Mouse (Mus musculus) spleen, postnatal 10 days (tissue): ENCODE measurements around the gene Klhl42.

Experiments used
- DNase-seq, 2 experiments: peaks; one replicate each; pipeline ENCODE4 v3.0.0; 2021 to 2022; ENCODE audit warnings: low spot score in 2 of 2

Gene Klhl42

DNA sequence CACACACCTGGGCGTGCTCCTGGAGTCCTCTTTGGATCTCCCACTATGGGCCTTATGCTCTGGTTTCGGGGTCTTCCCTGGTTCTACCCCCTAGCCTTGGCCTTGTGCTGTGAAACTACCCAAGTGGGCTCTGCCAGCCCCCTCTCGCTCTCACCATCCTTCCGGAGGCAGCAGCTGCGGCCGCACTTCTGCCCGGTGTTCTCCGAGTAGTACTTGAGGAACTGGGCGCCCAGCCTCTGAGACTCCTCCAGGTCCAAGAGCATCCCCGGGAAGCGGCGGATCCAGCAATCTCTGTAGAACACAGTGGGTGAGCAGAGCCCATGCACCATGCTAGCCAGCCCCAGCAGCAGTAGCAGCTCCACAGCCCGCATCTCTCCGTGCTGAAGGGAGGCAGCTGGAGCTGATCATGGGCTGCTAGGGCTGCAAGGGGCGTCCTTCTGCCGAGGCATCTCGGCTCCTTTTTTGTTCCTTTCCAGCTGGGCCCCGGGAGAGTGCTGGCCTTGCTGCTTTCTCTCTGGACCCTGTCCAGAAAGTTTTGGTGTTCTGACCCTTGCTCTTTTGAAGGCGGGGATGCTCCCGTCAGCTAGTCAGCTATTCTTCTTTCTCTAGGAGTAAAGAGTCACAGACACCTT, 4.5 kb upstream of the Klhl42 start, which contains the start of gene Mansc4:
Gene Mansc4 (minus strand): TSS at position 439 of the 632 bp plus-strand sequence.
- no peak for DNase-seq

DNA sequence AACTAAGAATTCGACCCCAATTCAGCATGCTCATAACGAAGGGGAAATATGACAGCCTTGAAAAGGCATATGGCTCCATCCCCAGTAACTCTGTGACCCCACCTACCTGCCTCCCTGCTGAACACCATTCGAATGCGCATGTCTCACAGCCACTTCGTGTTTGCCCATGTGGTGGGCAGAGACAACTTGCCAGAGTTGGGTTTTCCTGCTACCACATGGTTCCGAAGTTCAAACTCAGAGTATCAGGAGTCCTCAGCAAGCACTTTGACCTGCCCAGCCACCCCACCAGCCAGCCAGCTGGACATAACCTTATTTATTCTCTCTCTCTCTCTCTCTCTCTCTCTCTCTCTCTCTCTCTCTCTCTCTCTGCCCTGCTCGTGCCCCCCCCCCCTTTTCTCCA, 3.4 kb upstream of the Klhl42 start:
- DNase-seq: no peak

DNA sequence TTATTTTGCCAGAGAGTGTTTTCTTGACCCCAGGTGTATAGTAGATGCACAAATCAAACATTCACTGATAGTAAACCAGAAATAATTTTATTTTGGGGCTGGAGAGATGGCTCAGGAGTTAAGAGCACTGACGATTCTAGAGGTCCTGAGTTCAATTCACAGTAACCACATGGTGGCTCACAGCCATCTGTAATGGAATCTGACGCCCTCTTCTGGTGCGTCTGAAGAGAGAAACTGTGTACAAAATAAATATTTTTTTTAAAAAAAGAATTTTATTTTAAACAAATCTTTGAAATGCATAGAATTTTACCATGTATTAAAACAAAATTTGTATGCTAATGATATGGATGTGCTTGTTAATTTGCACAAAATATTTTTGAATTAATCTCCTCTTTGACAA, 2.7 kb upstream of the Klhl42 start:
- no peak for DNase-seq

DNA sequence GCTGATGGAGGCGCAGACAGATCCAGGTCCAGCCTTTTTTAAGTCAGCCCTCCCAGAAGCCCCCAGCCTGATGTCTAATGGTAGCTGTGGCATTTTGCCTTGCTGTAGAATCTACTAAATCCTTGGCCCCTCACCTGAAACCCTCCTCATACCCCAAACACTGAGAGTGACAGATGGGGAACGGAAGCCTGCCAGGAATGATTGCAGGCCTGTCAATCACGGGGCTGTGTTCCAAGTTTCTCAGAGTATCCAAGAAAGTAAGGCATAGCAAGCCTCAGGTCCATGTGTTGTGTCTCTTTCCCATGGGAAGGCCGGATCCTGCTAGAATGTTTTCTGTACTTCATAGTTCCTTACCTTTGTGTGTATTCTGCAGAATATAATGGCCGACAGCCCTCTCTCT, 988 bp upstream of the Klhl42 start:
- DNase-seq: no peak

DNA sequence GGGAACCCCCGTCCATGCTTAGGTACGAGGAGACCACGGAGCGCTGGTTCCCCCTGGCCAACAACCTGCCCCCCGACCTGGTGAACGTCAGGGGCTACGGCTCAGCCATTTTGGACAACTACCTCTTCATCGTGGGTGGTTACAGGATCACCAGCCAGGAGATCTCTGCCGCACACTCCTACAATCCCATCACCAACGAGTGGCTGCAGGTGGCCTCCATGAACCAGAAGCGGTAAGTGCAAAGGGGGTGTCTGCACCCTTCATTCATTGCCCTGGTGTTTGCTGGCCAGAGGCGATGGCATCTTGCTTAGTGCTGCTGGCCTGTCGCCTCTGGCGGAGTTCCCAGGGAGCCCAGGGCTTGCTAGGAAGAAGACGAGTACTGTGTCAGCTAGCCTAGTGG, 957 bp downstream of the Klhl42 start:
- peak in 1 of 2 experiments; percentile 36 for DNase-seq

DNA sequence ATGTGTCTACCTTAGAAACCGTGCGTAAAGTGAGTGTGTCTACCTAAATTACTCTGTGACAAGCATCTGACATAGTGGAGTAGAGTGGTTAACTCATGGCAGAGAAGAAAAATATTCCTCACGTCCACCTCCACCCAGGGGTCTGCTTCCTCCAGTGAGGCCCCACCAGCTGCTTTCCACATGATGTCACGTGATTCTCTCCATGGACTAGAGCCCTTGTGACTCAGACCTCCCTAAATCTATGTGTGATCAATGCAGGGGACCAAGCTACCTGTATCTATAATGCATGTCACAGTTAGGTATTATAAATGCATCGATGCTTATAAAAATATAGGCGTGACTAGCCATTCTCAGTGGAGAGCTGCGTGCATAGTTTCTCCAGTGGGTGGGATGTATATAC, 3.6 kb downstream of the Klhl42 start:
- DNase-seq: no peak

DNA sequence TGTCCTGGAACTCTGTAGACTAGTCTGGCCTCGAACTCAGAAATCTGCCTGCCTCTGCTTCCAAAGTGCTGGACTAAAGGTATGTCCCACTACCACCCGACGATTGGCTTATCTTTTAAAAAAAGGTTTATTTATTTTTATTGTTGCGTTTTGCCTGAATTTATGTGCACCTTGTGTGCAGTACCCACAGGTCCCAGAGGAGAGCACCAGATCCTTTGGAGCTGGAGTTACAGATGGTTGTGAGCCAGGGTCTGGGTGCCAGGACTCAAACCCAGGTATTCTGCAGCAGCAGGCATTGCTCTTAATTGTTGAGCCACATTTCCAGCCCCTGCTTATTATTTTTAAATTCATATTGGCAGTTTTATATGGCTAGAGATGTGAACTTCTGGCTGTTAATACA, 4.9 kb downstream of the Klhl42 start:
- DNase-seq: no peak

DNA sequence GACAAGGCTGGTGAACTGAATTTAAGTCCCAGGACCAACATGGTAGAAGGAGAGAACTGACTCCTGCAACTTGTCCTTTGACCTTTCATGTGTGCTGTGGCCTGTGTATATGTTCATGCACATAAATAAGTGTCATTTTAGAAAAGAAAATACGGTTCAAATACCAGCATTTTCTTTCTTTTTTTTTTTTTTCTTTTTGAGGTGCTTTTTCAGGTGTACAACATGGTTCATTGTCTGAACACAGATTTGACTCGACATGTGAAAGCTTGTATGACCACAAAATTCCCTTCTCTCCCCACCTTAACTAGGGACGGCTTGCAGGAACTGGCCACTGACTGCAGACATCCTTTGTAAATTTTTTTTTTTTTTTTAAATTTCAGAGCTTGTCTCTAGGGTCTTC, 5.8 kb downstream of the Klhl42 start:
- no peak for DNase-seq

DNA sequence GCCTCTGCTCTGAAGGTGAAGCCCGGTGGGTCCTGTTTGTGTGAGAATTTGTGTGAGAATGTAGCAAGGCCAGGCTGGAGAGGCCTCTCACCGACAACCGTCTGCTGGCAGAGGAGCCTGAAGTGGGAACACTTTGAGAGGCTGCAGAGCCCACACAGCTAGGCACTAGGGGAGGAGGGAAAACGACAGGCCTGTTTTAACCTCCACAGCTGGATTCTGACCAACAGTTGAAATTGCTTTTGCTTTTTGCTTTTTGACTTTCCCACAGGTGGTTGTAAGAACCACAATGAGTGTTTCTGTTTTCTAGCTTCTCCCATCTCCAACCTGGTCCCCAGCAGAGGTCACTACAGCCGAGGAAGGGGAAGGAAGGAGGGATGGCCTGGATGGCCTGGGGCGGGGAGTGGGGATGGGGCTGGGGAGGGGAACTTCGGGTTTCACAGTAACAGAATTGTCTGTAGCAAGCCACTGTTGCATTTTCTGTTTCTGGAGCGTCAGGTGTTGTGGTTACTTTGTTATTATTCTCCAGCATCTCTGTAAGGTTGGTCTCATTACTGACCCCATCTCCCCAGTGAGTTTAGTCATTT, 6.3 kb downstream of the Klhl42 start:
- DNase-seq: peak in 1 of 2 experiments; percentile 13

DNA sequence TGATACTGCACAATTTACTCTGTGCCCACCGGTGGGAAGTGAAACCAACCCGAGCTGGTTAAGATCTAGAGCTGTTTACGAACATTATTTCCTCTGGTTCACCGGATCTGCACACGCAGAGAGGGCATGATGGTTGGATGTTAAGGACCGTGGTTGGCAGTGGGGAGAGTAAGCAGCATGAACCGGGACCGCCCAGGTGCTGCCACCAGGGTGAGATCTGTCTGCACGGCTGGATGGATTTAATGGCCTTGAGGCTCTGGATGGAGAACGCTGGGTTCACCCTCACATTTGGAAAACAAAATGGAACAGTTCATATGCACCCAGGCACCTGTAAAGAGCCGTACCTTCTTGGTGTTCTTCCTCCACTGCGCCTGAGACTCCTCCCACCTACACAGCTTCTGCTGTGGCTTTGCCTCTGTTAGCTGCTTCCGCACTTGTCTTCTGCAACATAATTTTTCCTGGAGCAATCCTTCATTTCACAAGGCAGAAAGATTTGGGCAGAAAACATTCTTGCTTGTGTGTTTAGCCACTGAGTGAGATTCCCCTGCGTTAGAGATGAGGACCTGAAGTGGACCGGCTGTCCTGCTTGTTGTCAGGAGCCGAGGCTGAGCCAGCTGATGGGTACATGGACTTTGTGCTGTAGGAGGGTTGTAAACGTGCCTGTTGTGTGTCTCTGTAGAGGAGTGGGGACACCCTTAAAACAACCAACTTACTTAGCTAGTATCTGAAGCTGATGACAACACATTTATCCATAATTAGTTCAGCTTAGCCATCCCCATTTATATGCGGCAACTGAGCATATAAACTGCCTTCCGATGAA, 8.5 kb downstream of the Klhl42 start:
- DNase-seq: peak; percentile 14 to 53

DNA sequence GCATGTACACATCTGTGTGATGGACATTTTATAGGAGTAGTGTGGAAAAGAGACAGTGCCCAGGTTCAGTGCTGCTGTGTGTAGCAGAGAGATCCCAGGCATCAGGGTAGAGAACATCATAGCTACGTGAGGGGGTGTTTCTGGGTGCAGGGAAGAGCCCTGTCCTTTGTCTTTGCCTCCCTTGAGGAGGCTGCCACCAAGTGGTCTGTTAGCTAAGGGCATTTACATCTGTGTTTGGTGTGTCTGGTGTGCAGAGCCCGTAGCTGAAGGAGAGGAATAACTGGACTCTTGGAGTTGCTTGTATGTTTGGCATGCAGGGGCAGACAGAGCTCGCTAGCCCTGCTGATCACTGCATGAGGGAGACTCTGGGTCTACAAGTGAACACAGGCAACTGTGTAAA, 11.1 kb downstream of the Klhl42 start:
- DNase-seq: no peak

DNA sequence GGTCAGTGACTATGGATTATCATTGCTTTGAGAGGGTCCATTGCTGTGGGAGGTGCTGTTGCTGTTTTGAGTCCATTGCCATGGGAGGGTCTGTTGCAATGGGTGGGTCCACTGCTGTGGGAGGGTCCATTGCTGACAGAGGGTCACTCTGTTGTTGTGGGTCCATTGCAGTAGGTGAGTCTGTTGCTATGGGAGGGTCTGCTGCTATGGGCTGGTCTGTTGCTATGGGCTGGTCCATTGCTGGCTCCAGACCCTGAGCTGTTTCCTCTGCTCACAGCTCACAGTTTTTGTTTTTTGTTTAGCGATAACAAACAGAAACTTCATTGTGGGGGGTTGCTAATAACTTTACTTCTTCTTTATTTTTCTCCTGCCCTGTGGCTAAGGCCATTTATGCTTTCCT, 14.3 kb downstream of the Klhl42 start:
- no peak for DNase-seq

DNA sequence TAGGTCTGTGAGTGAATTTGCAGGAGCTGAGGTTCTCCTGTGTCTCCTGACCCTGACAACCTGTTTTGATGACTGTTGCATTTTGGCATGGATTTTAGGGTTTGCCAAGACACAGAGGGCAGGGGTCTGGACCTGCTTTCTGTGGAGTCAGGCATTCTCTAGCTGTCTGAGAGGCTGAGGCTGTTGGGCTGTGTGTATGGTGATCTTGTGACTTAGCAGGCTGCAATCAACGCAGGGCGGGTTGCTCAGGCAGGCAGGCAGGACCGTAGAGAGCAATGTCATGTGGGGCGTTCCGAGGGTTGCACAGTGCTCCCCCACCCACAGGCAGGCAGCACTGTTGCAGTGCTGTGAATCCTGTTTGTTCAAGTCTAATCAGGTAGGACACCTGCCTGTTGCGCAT, 15.5 kb downstream of the Klhl42 start:
- DNase-seq: no peak

DNA sequence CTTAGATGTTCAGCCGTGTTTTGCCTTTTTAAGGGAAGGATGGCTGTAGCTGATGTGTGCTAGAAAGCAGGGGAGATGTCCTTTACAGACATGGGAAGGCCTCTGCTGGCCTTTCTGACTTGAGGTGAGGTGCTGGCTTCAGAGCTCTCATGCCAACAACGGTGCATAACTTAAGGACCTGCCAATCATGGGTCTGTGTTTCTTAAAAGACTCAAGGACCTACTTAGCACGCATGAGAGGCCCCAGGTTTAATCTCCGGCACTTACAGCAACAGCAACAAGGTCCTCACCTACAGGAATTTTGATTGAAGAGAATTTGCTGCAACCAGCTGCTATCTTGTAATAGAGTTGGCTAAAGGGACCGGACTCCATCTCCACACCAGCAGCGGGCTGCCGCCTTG, 18.1 kb downstream of the Klhl42 start:
- no peak for DNase-seq

DNA sequence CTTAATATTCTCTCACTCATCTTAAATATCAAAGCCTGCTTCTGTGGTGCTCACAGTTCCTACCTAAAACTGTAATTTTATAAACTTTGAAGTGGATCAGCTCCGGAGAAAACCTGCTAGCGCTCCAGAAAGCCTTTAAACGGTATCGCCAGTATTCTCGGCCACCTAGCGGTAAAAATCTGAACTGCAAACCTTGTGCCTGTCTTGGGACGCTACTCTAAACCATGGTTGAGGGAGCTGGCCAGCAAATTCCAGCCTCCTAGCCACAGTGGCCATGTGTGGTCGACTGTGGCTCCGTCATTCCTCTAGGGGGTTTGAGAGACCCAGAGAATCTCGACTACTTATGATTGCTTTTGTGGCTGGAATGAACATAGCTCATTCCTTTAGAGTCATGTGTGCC, 25.4 kb downstream of the Klhl42 start:
- DNase-seq: peak; percentile 67 to 84

DNA sequence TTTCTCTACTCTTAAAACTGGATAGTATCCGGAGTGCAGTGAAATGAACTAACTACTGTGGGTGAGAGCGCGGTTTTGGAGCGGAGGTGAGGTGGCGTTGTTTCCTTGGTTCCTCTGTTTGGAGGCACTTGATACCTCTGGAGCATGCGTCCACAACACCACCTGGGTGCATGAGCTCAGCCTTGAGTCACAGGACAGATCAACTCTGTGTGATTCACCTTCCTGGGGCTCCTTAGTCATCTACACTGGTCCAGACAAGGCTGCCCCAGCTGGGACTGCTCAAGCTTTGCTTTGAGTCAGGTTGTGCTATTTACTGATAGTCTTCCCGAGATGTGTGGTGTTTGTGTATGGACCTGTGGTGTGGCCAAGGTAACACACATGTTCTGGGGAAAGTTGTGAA, 26.6 kb downstream of the Klhl42 start:
- DNase-seq: no peak

DNA sequence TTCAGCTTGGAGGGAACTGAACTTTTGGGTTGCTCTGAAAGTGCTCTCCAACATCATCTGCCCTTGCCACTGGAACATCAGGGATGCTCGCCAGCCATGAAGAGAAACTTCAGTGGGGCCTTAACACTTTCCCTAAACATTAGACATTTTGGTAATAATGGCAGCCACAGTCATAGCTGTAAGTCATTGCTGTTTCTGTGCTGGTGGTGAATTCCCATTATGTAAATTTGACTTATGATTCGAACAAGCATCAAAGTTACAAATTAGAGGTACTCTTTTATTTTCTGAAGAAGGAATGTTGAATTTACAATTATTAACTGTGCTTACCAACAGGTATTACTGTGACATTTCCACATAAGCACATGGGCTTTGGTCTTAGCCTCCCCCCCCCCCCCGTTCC, 27.0 kb downstream of the Klhl42 start:
- DNase-seq: no peak

DNA sequence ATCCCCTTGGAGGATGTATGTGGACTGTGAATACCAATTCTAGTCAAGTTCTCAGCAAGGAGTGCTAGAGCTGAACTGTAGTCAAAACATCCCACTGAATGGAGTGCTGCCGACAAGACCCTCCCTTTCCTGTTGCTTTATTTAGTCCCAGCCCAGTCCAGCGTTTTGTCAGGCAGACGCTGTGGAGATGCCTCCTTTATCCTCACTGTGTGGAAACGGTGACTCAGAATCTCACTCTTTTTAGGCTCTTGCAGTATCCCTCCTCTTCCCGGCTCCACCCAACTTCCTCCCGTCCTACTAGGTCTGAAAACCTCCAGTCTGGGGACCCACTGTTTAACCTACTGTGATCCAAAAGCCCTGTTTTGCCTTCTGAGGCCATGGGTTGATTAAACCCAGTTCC, 30.1 kb downstream of the Klhl42 start:
- no peak for DNase-seq

DNA sequence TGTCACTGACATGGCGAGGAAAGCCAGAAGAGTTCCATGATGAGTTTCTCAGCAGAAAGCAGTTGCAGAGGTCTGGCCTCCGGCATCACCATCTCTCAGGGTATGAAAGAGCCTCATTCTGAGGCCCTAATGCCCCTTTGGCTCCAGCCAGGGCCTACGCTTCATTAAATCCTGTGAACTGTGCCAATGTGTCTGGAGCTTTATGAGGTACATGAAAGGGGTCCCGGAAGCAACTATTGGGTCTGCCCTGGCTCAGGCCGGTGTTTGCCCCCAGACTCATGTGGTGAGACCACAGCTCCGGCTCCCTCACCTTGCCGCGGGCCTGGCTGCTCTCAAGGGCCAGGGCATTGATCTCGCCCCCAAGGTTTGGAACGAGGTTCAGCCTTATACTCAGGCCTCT, 36.1 kb downstream of the Klhl42 start:
- DNase-seq: no peak

DNA sequence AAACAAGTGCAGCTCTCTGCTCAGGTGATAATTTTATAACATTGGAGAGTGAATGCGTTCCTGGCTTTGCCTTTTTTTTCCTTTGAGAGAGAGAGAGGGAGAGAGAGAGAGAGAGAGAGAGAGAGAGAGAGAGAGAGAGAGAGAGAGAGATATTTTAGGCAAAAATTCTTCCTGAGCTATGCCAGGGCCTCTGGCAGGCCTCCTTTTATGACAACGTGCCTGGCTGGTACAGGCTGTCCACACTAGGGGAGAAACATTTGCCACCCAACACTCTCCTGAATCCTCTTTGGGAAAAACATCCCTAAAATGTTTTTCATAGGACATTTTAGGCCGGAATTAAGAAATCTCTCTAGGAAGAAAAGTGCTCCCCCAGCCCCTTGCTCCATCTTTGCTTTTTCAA, 47.1 kb downstream of the Klhl42 start:
- no peak for DNase-seq

DNA sequence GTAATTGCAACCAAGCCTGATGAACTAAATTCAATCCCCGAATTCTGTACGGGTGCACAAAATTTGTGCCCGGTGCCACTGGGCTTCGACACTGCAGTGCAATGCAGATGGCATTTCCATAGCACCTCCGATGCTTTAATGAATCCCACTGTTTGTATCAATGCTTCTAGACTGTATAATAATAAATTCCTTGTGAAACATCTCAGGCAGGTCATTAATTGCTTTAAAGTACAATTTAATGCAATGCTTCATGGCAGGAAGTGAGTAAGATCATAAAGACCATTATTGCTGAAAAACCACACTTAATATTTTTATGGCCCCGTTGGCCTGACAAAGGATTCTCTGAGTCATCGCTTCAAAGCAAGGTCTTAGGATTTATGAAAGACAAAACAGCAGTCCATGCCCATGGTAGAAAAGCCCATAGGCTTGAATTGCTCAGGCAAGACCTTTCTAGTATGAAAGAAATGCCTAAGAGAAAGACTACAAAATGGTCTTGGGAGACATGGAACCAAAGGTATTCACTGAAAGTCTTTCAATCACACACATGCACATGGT, 49.5 kb downstream of the Klhl42 start:
- DNase-seq: no peak

DNA sequence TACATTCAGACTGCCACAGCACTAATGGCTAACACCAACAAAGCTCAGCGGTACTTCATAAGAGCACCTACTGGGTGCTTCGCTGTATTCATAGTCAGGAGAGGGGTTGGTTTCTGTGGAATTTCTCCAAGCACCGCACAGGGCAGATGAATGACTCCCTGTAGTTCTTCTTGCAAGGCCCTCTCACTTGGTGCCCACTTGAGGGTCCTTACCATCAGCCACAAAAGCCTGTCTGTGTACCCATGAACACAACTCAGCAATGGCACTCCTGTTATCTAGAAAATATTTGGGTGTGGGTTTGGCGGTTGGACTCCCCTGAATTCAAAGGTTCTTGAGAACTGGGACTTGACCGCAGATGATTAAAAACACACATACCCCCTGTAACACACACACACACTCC, 53.5 kb downstream of the Klhl42 start:
- no peak for DNase-seq

DNA sequence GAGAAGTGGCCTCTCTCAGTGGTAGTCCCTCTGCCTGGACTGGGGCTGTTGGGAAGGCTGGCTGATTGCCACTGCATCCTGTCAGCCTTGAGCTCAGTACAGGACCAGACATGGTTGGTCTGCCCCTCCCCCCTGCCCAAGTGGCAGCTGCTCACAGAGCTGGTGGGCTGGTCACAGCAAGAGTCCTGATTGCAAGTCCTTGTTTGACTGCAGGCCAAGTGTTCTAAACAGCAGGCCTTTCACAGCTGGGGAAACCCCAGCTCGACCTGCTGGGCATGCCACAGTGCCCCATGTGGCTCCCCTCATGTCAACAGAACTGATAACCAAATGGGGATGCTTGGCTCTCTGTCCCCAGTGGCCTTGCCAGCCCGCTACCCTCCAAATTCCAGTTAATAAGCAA, 54.1 kb downstream of the Klhl42 start:
- DNase-seq: peak in 1 of 2 experiments; percentile 38
